Mouse (Mus musculus): ENCODE measurements around the gene Cavin2.

The Cavin2 gene

DNA sequence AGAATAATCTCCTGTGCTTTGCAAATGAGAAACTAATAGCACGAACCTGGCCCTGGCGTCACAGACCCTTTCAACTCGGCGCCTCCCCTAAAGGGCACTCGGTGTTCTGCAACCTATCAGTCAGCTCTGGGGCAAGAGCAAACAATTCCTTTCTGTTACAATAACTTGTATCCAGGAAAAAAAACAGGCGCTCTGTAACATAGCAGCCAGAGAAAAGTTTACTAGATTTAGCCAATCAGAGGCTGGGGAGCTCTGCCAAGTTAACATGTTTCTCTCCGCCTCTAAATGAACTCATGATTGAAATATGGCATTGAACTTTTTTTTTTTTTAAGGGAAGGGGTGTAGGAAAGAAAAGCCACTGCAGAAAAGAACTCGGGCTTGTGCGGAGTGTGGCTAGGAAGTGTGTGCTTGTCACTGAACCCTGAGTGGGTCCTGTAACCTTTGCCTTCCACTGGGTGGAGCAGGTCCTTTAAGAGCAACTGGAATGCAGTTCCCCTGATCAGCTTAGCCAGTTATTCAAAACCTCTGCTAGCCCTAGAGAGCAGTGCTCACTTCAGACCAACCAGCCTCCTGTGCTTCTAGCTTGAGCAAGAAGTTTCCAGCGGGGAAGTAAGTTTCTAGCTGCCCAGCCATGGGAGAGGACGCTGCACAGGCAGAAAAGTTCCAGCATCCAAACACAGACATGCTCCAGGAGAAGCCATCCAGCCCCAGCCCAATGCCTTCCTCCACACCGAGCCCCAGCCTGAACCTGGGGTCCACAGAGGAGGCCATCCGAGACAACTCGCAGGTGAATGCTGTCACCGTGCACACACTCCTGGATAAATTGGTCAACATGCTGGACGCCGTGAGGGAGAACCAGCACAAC, at the start of gene Cavin2:
Gene Cavin2, plus strand, starts transcription at position 372 of the 865 bp plus-strand sequence.
- peak; percentile 89 to 92 for DNase-seq (ENCODE audit: low spot score in 2 of 2)

DNA sequence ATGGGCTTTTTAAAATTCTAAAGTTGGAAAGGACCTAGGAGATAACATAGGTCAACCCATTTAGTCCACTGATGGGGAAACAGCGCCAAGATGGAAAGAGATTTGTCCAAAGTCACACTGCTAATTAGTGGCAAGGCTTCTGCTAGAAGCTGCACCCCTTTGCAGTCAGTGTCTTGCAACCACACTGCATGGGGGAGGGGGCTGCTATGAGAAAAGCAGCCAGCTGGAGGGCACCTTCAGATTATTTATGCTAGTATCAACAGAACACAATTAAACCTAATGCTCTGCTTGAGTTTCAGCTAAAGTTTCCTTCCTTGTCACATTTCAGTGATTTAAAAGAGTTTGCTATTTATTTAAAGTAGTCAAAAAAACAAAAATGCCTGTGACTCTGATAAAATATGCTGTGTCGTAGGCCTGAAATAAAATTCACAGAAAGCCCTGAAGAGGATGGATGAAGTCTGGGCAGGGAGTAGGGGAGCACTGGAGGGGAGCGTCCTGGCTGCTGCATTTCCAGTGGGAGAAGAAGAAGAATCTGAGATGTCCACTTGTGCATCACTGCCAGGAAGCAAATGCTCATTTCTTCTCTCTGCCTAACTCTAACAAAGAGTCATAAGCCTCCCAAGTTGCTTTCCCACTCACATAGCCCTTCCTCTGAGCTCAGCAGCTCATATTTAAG, 47.5 kb upstream of the Cavin2 start:
- no peak for DNase-seq (ENCODE audit: low spot score in 2 of 2)

DNA sequence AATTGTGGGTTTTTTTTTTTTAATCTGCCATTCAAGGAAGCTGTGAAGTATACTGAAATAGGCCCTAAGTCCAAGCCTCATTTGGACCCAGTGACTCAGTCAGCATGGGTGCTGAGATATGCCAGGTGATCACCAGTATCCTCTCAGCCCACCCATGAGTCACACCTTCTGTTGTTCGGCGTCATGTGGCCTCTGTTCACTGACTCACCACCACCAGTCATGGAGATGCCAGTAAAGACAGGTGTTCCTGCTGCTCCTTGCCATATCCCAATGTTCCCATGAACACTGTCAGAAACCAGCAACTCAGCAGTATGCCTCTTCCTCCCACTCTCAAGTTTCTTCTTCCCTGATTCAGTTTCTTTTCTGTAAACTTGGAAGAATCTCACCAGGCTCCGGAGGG, 45.6 kb upstream of the Cavin2 start:
- DNase-seq (ENCODE audit: low spot score in 2 of 2) = no peak

DNA sequence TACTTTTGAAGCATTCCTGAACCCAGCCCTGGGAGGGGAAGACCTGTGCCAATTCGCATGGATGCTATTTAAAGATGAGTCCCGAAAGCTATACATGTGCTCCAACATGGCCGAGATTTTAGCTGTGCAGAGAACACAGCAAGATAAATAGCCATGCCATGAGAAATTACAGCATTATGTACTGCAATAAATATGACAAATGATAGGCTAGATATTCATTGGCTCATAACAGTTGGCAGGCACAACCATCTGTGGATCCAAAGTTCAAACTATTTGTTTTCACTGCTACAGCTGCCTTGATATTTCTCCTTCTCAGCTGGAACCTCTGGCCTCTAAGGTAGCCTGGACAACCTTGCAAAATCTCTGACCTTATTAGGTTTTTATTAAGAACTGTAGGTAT, 45.1 kb upstream of the Cavin2 start:
- DNase-seq (ENCODE audit: low spot score in 2 of 2) = no peak

- peak; percentile 28 to 36 for DNase-seq (ENCODE audit: low spot score in 2 of 2)
Measured at GRCm38 (mm10) chr1:51245381-51245780, 43.5 kb upstream of the Cavin2 start.

- no peak for DNase-seq (ENCODE audit: low spot score in 2 of 2)
Measured at GRCm38 (mm10) chr1:51250302-51250701, 38.6 kb upstream of the Cavin2 start.

GRCm38 (mm10) chr1:51265118-51265800, 23.7 kb upstream of the Cavin2 start:
- DNase-seq (ENCODE audit: low spot score in 2 of 2) = peak; percentile 79 to 85

- peak; percentile 67 to 86 for DNase-seq (ENCODE audit: low spot score in 2 of 2)
Measured at GRCm38 (mm10) chr1:51265926-51266325, 23.0 kb upstream of the Cavin2 start.

- DNase-seq (ENCODE audit: low spot score in 2 of 2) = peak; percentile 52 to 64
Measured at GRCm38 (mm10) chr1:51267125-51267524, 21.8 kb upstream of the Cavin2 start.

GRCm38 (mm10) chr1:51268225-51268624, 20.7 kb upstream of the Cavin2 start:
- no peak for DNase-seq (ENCODE audit: low spot score in 2 of 2)

GRCm38 (mm10) chr1:51270196-51270935, 18.6 kb upstream of the Cavin2 start:
- DNase-seq (ENCODE audit: low spot score in 2 of 2) = peak; percentile 32 to 43

- DNase-seq (ENCODE audit: low spot score in 2 of 2) = no peak
Measured at GRCm38 (mm10) chr1:51271845-51272244, 17.1 kb upstream of the Cavin2 start.

DNA sequence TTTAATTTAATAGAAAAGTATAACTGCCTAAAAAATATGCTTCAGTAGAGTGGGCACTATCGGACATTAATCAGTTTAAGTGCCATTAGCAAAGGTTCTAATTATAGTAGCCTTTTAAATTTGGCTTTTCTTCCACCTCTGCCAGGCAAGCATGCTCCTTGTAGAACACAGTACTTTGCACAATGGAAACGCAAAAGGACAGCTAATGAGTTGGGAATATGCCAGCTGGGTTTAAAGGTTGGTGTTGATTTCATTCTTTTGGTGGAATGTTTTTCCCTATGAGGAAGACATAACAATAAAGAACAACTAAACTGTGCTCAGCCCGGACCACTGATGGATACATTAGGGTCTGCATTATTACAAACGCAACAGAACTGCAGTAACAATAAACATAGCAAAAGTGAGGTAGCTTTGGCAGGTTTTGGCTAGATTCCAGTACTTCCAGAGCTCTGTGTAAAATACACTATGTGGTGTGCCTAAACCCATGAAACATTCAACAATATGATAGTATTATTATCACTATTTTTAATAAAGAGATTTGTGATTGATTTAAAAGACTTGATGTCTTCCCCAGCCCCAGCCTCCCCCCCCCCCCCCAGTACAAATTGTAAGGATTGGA, 16.2 kb upstream of the Cavin2 start:
- no peak for DNase-seq (ENCODE audit: low spot score in 2 of 2)

GRCm38 (mm10) chr1:51277879-51278567, 10.9 kb upstream of the Cavin2 start:
- no peak for DNase-seq (ENCODE audit: low spot score in 2 of 2)

- DNase-seq (ENCODE audit: low spot score in 2 of 2) = no peak
Measured at GRCm38 (mm10) chr1:51288201-51288600, 725 bp upstream of the Cavin2 start.

GRCm38 (mm10) chr1:51289620-51290445, 907 bp downstream of the Cavin2 start:
- DNase-seq (ENCODE audit: low spot score in 2 of 2) = peak; percentile 38 to 44

- DNase-seq (ENCODE audit: low spot score in 2 of 2) = peak; percentile 59 to 60
Measured at GRCm38 (mm10) chr1:51290634-51291033, 1.7 kb downstream of the Cavin2 start.

DNA sequence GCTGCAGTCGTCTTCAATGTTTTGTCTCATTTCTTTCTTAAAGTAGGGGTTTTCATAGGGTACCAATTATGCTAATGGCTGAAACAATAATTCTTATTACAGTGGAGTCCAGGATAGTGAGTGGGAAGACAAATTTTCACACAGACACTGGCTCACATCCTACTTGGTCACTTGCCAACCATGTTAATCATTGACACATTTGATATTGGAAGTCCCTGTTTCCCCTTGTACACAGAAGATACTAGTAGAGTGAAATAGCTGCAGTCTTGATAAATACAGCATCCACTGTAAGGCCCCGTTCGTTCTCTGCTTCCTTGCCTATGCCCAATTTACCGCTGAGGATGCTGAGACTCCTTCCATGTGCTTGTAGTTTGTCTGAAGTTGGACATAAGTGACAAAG, 3.4 kb downstream of the Cavin2 start:
- no peak for DNase-seq (ENCODE audit: low spot score in 2 of 2)

DNA sequence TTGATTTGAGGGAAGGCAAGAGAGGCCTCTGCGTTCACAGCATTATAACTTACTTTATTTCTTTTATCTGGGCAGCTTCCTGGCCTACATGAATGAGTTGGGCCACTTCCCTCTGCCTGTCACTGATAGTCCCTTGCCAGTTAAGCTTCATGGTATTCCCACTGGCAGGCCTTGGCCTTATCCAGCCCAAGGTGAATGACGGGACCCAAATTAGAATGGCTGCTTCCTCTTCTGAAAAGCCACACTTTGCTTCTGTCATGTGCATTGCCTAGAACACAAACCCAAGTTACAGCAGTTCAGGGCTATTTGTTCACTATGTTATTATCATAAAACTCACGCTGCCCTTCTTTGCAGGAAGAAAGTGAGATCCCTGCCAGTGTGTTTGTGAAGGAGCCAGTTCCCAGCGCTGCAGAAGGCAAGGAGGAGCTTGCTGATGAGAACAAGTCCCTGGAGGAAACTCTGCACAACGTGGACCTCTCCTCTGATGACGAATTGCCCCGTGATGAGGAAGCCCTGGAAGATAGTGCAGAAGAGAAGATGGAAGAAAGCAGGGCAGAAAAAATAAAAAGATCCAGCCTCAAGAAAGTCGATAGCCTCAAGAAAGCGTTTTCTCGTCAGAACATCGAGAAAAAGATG, 11.5 kb downstream of the Cavin2 start:
- peak; percentile 44 to 46 for DNase-seq (ENCODE audit: low spot score in 2 of 2)

All from heart, adult 9 months (tissue).